Mouse (Mus musculus) cortical plate, adult 2 months (tissue): Measurements from ENCODE around the gene Chtf18.

ENCODE experiments used
- CTCF ChIP-seq: fragments of 200-500 bp; IDR thresholded peaks from 2 replicates; pipeline ENCODE4 v1.5.1; 2011; ENCODE audit warnings: mild to moderate bottlenecking, control low read depth, low read length; ENCODE audit not compliant: insufficient read depth; ENCODE audit errors: extremely low read depth
- POLR2A ChIP-seq: fragments of 200-500 bp; IDR thresholded peaks from 2 replicates; pipeline ENCODE4 v1.6.1; 2011; ENCODE audit warnings: mild to moderate bottlenecking, low read length, control low read depth; ENCODE audit not compliant: insufficient read depth; ENCODE audit errors: extremely low read depth

GRCm38 (mm10) chr17:25677969-25678368 lies 49.2 kb downstream of the Chtf18 start:
- no peak for TF ChIP-seq CTCF
- no peak for TF ChIP-seq POLR2A
